Mouse (Mus musculus) testis, adult 2 months (tissue): Measurements from ENCODE around the gene Rims4. TPM values are rescaled to one million over a fixed set of nuclear protein-coding genes. Genes with fewer than 3 reads are reported as not detected.

ENCODE experiments used
- H3K27ac ChIP-seq: fragments of 200-500 bp; 2 replicates; pipeline ENCODE4 v1.5.1; 2012; ENCODE audit warnings: low read depth, low read length; ENCODE audit not compliant: control insufficient read depth, insufficient read depth
- H3K27me3 ChIP-seq: fragments of 200-500 bp; 2 replicates; pipeline ENCODE4 v1.6.1; 2012; ENCODE audit warnings: mild to moderate bottlenecking, low read length, moderate library complexity; ENCODE audit not compliant: control insufficient read depth, insufficient read depth
- H3K36me3 ChIP-seq: fragments of 200-500 bp; 2 replicates; pipeline ENCODE4 v1.6.1; 2012; ENCODE audit warnings: mild to moderate bottlenecking, low read length; ENCODE audit not compliant: control insufficient read depth, insufficient read depth
- H3K4me1 ChIP-seq: fragments of 200-500 bp; 2 replicates; pipeline ENCODE4 v1.6.1; 2012; ENCODE audit warnings: low read length; ENCODE audit not compliant: control insufficient read depth, insufficient read depth
- H3K4me3 ChIP-seq: fragments of 200-500 bp; 2 replicates; pipeline ENCODE4 v1.5.1; 2012; ENCODE audit warnings: low read depth, mild to moderate bottlenecking, low read length, moderate library complexity, mixed read lengths; ENCODE audit not compliant: control insufficient read depth
- CTCF ChIP-seq: fragments of 200-500 bp; IDR thresholded peaks from 2 replicates; pipeline ENCODE4 v1.5.1; 2012; ENCODE audit warnings: low read depth, mild to moderate bottlenecking, inconsistent platforms, low read length, moderate library complexity; ENCODE audit not compliant: control insufficient read depth, insufficient read depth, insufficient replicate concordance
- POLR2A ChIP-seq: fragments of 200-500 bp; IDR thresholded peaks from 2 replicates; pipeline ENCODE4 v1.6.1; 2012; ENCODE audit warnings: low read depth, mild to moderate bottlenecking, inconsistent platforms, low read length, moderate library complexity; ENCODE audit not compliant: control insufficient read depth
- polyA plus RNA-seq: library from polyadenylated mRNA; depleted of rRNA; stranded (reverse); fragments of >200 nt; gene quantifications from 2 replicates; pipeline ENCODE4 v1.2.3, GENCODE M21; 2012

The Rims4 gene
- polyA plus RNA-seq, 1 experiment: 1.5 TPM

DNA sequence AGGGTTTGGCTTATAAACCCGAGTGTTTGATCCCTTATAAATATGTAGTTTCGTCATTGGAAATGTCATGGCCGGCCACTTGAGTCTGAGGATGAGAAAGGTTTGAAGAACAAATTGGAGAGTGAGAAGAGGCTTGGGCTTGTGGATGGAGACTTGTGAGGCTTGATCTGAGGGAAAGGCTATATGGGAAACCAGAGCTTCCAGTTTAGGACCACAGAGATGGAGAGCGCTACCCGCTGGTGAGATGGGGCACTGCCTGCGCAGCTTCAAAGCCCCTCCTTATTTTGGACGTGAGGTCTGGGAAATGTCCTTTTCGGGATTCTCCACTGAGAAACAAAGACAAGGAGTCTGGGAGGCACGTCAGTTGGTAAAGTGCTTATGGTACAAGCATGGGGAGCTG lies 4.6 kb upstream of the Rims4 start:
- Histone ChIP-seq H3K27ac (no peak overlapping the region), H3K4me3 (no peak overlapping the region), H3K36me3 (no peaks in the 10 kb centered on the region), H3K4me1 (peaks cover 9% of the 10 kb centered on the region), H3K27me3 (no peaks in the 10 kb centered on the region; the same call in 1 of the 2 replicates)
- TF ChIP-seq CTCF (no peak), POLR2A (no peak)

GRCm38 (mm10) chr2:163919581-163919980 lies 1.1 kb upstream of the Rims4 start:
- no peak overlapping the region for H3K4me3 ChIP-seq
- peaks cover 10% of the 10 kb centered on the region for H3K4me1 ChIP-seq
- TF ChIP-seq CTCF (no peak), POLR2A (no peak)
- H3K27ac ChIP-seq: no peak overlapping the region
- no peaks in the 10 kb centered on the region for H3K36me3 ChIP-seq
- no peaks in the 10 kb centered on the region; the same call in 1 of the 2 replicates for H3K27me3 ChIP-seq

- Histone ChIP-seq H3K36me3 (no peaks in the 10 kb centered on the region), H3K4me3 (no peak overlapping the region), H3K27me3 (no peaks in the 10 kb centered on the region; the same call in 1 of the 2 replicates), H3K4me1 (peaks cover 24% of the 10 kb centered on the region), H3K27ac (peak overlapping the region; percentile 16; the same call in 1 of the 2 replicates)
- TF ChIP-seq CTCF (no peak), POLR2A (no peak)
Observed at GRCm38 (mm10) chr2:163916703-163917102, 1.8 kb downstream of the Rims4 start.

GRCm38 (mm10) chr2:163915294-163915791 lies 3.1 kb downstream of the Rims4 start:
- Histone ChIP-seq H3K27ac (peak overlapping the region; percentile 49), H3K4me3 (no peak overlapping the region), H3K27me3 (no peaks in the 10 kb centered on the region; the same call in 1 of the 2 replicates), H3K4me1 (peaks cover 24% of the 10 kb centered on the region), H3K36me3 (no peaks in the 10 kb centered on the region)
- TF ChIP-seq CTCF: no peak
- TF ChIP-seq POLR2A: no peak

DNA sequence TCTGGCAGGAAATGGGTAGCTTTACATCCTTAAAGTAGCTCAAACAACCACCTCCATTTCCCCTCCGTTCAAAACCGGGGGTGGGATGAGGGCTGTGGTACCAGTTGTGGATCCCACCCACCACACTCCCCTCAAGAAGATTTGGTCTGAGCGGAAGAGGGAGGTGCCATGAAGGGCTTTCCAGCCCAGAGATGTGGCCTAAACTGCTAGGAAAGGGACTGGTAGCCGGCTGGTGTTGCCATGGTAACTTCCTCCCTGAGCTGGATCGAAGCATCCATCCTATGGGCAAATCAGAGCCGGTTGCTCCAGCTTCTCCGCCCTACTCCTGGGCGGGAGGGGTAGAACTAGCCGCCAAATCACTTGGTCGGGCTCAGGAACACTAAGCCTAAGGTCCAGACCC lies 4.4 kb downstream of the Rims4 start:
- Histone ChIP-seq H3K4me1 (peaks cover 22% of the 10 kb centered on the region), H3K27ac (peak overlapping the region; percentile 63; the same call in 1 of the 2 replicates), H3K4me3 (no peak overlapping the region), H3K27me3 (no peaks in the 10 kb centered on the region; the same call in 1 of the 2 replicates), H3K36me3 (no peaks in the 10 kb centered on the region)
- TF ChIP-seq POLR2A (no peak), CTCF (no peak)

DNA sequence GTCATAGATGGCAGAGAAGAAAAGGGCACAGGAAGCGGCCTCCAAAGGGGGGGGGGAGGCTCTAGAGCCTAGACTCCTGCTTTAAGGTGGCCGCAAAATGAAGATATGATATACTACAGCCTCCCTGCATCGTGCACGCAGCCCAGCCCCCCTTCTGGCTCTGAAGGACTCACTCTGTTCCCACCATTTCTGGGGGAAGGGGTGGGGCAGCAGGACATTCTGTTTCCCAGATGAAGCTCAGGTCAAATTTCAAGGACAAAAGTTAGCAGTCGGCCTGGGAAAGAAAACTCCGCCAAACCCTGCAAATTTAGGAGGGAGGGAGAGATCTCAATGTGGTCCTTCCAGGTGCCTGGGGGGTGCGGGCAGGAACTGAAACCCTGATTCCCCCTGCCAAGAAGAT lies 4.8 kb downstream of the Rims4 start:
- Histone ChIP-seq H3K27me3 (no peaks in the 10 kb centered on the region; the same call in 1 of the 2 replicates), H3K4me3 (no peak overlapping the region)
- TF ChIP-seq CTCF: no peak

DNA sequence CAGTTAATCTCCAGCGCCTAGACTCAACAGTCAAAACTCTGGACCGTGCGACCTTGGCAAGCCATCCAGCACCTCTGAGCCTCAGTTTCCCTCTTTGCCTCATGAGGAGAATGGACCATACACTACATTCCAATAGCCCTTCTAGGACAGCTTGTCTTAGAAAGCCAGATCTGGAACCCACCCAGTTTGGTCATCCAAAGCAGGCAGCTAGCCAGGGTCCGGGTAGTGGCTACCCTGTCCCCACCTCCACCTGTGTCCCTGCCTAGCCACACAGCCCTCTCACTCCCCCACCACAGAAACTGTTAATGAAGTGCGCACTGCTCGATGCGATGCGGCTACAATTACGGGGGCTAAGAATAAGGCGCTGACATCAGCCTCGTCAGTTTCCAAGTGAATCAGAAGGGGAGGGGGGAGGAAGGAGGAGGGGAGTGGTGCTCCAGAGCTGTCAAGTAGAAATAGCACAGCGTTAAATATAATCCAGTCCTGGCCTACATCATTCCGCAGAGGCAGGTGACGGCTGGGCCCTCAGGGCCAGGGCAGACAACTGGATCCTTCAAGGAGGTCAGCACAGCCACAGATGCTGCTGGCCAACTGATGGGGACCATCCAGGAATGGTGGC lies 6.5 kb downstream of the Rims4 start:
- TF ChIP-seq CTCF: no peak
- no peak for TF ChIP-seq POLR2A
- peaks cover 14% of the 10 kb centered on the region for H3K4me1 ChIP-seq
- H3K27ac ChIP-seq: no peak overlapping the region
- H3K36me3 ChIP-seq: no peaks in the 10 kb centered on the region
- no peak overlapping the region for H3K4me3 ChIP-seq
- no peaks in the 10 kb centered on the region for H3K27me3 ChIP-seq

More for the DNA sequence above, 4.8 kb downstream of the Rims4 start:
- H3K4me1 ChIP-seq: peaks cover 20% of the 10 kb centered on the region
- no peaks in the 10 kb centered on the region for H3K36me3 ChIP-seq
- peak overlapping the region; percentile 63; the same call in 1 of the 2 replicates for H3K27ac ChIP-seq

DNA sequence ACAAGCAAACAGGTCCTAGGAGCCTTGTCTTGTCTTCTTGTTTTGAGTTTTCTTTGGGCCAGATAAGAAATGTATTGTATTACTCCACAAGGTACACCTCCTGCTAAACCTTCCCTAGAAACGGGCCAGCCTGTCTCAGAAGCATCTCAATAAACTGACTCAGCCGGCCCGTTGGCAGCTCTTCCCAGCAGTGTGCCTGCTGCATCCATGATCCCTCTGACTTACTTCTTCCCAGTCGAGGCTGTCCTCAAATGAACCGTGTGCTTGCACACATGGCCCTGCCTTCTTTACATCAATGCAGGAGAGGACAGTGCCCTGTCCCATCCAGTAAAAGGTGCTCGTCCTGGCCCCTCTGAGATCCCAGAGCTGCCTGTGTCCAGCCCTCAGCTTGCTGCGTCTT lies 8.9 kb downstream of the Rims4 start:
- H3K27ac ChIP-seq: no peak overlapping the region
- H3K36me3 ChIP-seq: no peaks in the 10 kb centered on the region
- no peaks in the 10 kb centered on the region for H3K27me3 ChIP-seq
- H3K4me1 ChIP-seq: peaks cover 14% of the 10 kb centered on the region
- no peak for TF ChIP-seq CTCF
- no peak for TF ChIP-seq POLR2A
- no peak overlapping the region for H3K4me3 ChIP-seq
